Mouse (Mus musculus) liver, postnatal 0 days (tissue): ENCODE data around the gene Ptpra.

Source experiments
- CTCF ChIP-seq: sonication (generic); IDR thresholded peaks from 2 replicates; pipeline ENCODE4 v1.5.1; 2016; ENCODE audit warnings: antibody characterized with exemption, low read depth
- EP300 ChIP-seq: IDR thresholded peaks from 2 replicates; pipeline ENCODE4 v1.6.1; 2016; ENCODE audit warnings: antibody characterized with exemption, low read depth, mild to moderate bottlenecking

DNA sequence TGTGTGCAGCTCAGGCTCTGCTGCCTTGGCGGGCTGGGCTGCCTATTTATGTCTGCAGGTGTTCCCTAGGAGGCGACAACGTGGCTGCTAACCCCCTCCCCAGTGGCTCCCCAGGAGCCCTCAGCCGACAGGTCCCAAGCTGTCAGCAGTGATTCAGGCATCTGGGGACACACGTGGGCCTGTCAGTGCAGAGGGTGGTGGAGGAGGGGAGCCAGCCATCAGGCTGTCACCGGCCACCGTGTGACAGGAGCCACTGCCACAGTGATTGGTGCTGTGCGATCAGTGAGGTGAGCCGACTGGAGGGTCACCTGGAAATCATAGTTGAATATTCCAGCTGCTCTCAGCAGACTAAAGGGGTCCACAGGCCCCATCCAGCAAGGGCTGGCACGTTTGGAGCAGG lies 132.5 kb downstream of the Ptpra start, which contains the start of gene Avp:
- TF ChIP-seq CTCF, result no peak
- no peak for TF ChIP-seq EP300
